Mouse (Mus musculus) stomach, postnatal 0 days (tissue): ENCODE measurements around the gene Mapt. TPM values are rescaled to one million over a fixed set of nuclear protein-coding genes. Genes with fewer than 3 reads are reported as not detected.
A peak's percentile ranks its signal among the peaks of the same experiment; 100 is the strongest.

Source experiments
- ATAC-seq: fragments of 200-750 bp; cut with Nextera tagmentation; 2 replicates; pipeline ENCODE4 v1.8.0; 2017; ENCODE audit not compliant: low FRiP score, low TSS enrichment
- DNase-seq: peaks from one replicate; pipeline ENCODE4 v3.0.0-alpha.2; 2016; ENCODE audit warnings: low spot score
- H3K27ac ChIP-seq: fragments of 300-500 bp; sonication (generic); replicated peaks from 2 replicates; pipeline ENCODE4 v1.5.1; 2014; ENCODE audit warnings: mild to moderate bottlenecking, control low read depth
- H3K27me3 ChIP-seq: fragments of 300-500 bp; sonication (generic); 2 replicates; pipeline ENCODE4 v1.6.1; 2014; ENCODE audit warnings: low read length; ENCODE audit not compliant: control insufficient read depth, insufficient read depth
- H3K36me3 ChIP-seq: fragments of 300-500 bp; sonication (generic); 2 replicates; pipeline ENCODE4 v1.6.1; 2014; ENCODE audit warnings: low read length, mixed read lengths; ENCODE audit not compliant: control insufficient read depth, insufficient read depth
- H3K4me1 ChIP-seq: fragments of 300-500 bp; sonication (generic); replicated peaks from 2 replicates; pipeline ENCODE4 v1.6.1; 2014; ENCODE audit warnings: antibody characterized with exemption; ENCODE audit not compliant: control insufficient read depth, insufficient read depth
- H3K4me2 ChIP-seq: fragments of 300-500 bp; sonication (generic); replicated peaks from 2 replicates; pipeline ENCODE4 v1.6.1; 2014; ENCODE audit warnings: low read depth, mild to moderate bottlenecking, control low read depth, moderate library complexity
- H3K4me3 ChIP-seq: fragments of 300-500 bp; sonication (generic); 2 replicates; pipeline ENCODE4 v1.5.1; 2014; ENCODE audit warnings: low read depth, low read length, control low read depth
- H3K9ac ChIP-seq: fragments of 300-500 bp; sonication (generic); 2 replicates; pipeline ENCODE4 v1.6.1; 2014; ENCODE audit warnings: mild to moderate bottlenecking, low read length, control low read depth, mixed read lengths
- H3K9me3 ChIP-seq: fragments of 300-500 bp; sonication (generic); 2 replicates; pipeline ENCODE4 v1.6.1; 2016; ENCODE audit warnings: low read length; ENCODE audit not compliant: control insufficient read depth
- CTCF ChIP-seq: IDR thresholded peaks from 2 replicates; pipeline ENCODE4 v1.5.1; 2016; ENCODE audit warnings: antibody characterized with exemption, low read depth, mild to moderate bottlenecking, moderate library complexity
- EP300 ChIP-seq: optimal IDR thresholded peaks from 2 replicates; pipeline ENCODE3; 2016; ENCODE audit warnings: antibody characterized with exemption
- WGBS: fragments of 180-500 bp; shearing (Covaris S2); extraction: QIAGEN DNeasy Blood & Tissue Kit; methylation state at CpG from one replicate; pipeline ENCODE4 v1.1.7; 2014; 5-methylcytosine and 5-hydroxymethylcytosine counted together
- polyA plus RNA-seq: library from polyadenylated mRNA; unstranded; fragments of >200 nt; fragmentation: Nextera tagmentation; extraction: Ambion mirVana; gene quantifications from 2 replicates; pipeline ENCODE4 v1.2.1, GENCODE M21; 2015

Mapt gene
- polyA plus RNA-seq, 1 experiment from 2014 or later, result 8.2 TPM

DNA sequence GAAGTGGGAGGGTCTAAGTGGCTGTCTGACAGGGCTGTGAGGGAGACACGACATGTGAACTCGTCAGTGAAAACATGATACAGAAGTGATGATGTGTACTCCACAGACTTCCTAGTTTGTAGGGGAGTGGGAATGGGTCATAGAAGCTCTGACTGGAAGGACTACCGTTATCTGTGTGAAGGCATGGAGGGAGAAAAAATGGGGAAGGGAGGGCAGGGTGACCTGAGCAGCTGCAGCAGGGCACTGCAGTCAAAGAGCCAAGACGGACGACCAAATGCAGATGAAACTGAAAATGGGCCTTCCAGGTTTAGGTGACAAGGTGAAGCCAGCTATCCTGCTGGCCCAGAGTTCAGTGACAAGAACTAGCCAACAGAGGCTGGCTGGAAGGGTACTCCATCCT, 102.9 kb downstream of the Mapt start:
- H3K9me3 ChIP-seq, result no peaks in the 10 kb centered on the region
- H3K4me2 ChIP-seq, result no peak overlapping the region
- H3K36me3 ChIP-seq, result peaks cover 29% of the 10 kb centered on the region
- no peaks in the 10 kb centered on the region for H3K4me1 ChIP-seq
- ATAC-seq (no peak), DNase-seq (no peak)
- H3K9ac ChIP-seq, result no peak overlapping the region
- 67% methylated on average over 5 of the region's 5 CpGs for WGBS
- no peaks in the 10 kb centered on the region for H3K27me3 ChIP-seq
- no peak overlapping the region for H3K27ac ChIP-seq
- no peak for TF ChIP-seq EP300
- TF ChIP-seq CTCF, result no peak
- H3K4me3 ChIP-seq, result no peak overlapping the region

DNA sequence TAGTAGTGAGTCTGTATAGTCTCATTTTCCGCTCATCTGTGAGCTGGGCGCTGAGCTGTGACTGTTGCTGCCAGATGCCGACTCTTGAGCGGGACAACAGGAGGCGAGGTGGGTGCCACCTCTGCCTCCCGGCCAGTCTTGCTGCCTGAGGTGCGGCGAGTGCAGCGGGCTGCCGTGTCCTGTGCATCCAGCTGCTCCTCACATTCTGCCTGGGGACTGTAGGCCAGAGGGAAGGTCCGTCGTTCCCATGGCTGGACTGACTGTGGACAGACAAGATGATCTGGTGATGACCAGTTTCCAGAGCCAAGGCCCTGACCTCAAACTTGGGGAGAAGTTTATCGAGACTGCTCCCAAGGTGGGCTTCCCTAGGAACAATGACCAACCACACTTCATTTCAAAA, 103.8 kb downstream of the Mapt start:
- H3K27ac ChIP-seq, result no peak overlapping the region
- H3K4me1 ChIP-seq, result no peaks in the 10 kb centered on the region
- no peaks in the 10 kb centered on the region for H3K9me3 ChIP-seq
- no peaks in the 10 kb centered on the region for H3K27me3 ChIP-seq
- H3K4me3 ChIP-seq, result no peak overlapping the region
- no peak overlapping the region for H3K9ac ChIP-seq
- no peak for DNase-seq
- no peak for TF ChIP-seq CTCF
- no peak for TF ChIP-seq EP300
- peaks cover 29% of the 10 kb centered on the region for H3K36me3 ChIP-seq
- 86% methylated on average over 13 of the region's 13 CpGs for WGBS
- ATAC-seq, result no peak
- no peak overlapping the region for H3K4me2 ChIP-seq

DNA sequence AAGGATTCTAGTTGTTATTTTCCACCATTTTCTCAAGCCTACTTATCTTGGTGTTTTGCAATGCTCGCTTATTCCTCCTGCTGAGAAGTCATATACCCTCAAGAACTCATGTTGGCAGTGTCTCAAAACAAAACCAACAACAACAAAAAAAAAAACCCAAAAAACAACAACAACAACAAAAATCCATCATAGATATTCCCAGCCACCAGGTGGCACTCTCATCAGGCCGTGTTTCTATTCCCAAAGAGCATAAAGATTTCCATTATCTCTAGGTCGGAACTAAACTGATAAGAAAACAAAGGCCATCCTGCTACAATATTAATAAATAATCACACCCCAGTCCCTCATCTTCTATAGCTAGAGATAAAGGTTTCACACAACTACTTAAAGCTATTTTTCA, 115.7 kb downstream of the Mapt start:
- H3K9me3 ChIP-seq, result no peaks in the 10 kb centered on the region
- no peak overlapping the region for H3K4me3 ChIP-seq
- no peak overlapping the region for H3K27ac ChIP-seq
- 62% methylated on average over 3 of the region's 3 CpGs for WGBS
- no peak for TF ChIP-seq EP300
- TF ChIP-seq CTCF, result peak; percentile 73
- H3K4me2 ChIP-seq, result no peak overlapping the region
- no peaks in the 10 kb centered on the region for H3K27me3 ChIP-seq
- H3K36me3 ChIP-seq, result peaks cover 29% of the 10 kb centered on the region
- no peak for ATAC-seq
- no peak for DNase-seq
- H3K9ac ChIP-seq, result no peak overlapping the region
- H3K4me1 ChIP-seq, result no peaks in the 10 kb centered on the region

DNA sequence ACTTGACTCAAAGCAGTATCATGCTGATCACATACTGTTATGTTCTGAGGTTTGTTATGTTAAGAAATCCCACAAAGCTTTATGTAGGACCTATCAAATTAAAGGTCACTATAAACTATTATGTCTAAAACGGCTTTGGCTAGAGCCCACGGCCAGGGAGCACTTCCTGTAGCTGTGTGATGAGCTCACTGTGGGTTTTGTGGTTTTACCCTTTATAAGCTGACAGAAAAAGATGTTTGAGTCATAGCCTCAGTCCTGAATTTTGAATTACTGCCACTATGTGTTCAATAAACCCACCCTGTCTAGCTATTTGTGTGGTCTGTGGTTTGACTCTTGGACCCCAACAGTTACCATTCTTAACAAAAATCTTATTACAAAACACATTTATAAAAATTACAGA, 130.6 kb downstream of the Mapt start:
- no peaks in the 10 kb centered on the region for H3K36me3 ChIP-seq
- H3K9ac ChIP-seq, result no peak overlapping the region
- H3K9me3 ChIP-seq, result no peaks in the 10 kb centered on the region
- 21% methylated on average over 2 of the region's 2 CpGs for WGBS
- H3K4me2 ChIP-seq, result no peak overlapping the region
- H3K4me1 ChIP-seq, result no peaks in the 10 kb centered on the region
- DNase-seq (no peak), ATAC-seq (no peak)
- TF ChIP-seq EP300, result no peak
- TF ChIP-seq CTCF, result no peak
- no peaks in the 10 kb centered on the region for H3K27me3 ChIP-seq
- H3K27ac ChIP-seq, result no peak overlapping the region
- H3K4me3 ChIP-seq, result no peak overlapping the region

DNA sequence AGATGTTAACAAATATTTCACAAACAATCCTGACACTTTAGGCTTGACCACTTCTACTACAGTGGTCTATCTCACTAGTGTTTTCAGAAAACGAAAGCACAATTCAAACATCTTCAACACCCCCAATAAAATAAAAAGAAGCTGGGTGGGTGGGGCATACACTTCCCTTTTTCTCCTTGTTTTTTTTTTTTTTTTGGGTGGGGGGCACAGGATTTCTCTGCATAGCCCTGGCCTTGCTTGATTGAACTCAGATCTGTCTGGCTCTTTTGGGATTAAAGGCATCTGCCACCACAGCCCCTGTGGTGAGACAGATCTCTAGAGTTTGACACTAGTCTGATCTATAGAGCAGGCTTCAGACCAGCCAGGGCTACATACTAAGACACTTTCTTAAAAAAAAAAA, 131.5 kb downstream of the Mapt start:
- Histone ChIP-seq H3K9me3 (no peaks in the 10 kb centered on the region), H3K4me3 (no peak overlapping the region), H3K9ac (no peak overlapping the region), H3K4me2 (no peak overlapping the region), H3K36me3 (no peaks in the 10 kb centered on the region), H3K4me1 (no peaks in the 10 kb centered on the region), H3K27ac (no peak overlapping the region), H3K27me3 (no peaks in the 10 kb centered on the region)
- DNase-seq, result no peak
- 84% methylated on average over 1 of the region's 1 CpGs for WGBS
- no peak for ATAC-seq
- no peak for TF ChIP-seq EP300
- no peak for TF ChIP-seq CTCF

DNA sequence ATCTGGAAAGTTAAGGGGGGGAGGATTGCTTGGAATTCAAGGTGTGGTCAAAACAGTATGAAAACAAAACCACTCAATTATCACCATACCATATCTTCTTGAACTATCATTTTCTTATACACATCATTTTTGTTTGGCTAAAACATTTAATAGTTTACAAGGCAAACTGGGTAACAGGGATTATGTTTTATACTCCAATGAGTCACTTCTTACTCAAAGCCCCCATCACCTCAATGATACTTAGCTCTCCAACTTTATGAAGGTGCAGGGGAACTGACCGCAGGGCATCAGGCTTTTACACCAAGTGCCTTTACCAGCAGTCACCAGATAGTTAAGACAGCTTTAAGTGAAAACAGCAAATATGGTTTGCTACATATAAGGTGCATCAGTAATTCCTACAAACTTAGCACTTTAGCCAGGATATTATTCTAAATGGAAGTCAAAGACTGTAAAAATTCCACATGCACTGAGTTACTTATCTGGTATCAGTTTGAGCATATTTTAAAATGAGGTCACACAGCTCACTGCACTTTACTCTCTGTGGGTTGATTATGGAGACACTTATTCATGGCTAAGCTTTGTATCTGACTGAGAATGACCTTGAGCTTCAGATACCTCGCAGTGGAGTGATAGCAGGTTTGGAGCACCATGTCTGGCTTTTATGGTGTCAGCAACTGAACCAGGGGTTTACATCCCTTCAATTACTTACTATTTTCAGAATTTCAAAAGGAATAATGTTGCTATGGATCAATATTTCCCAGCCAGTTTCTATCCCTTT, 132.8 kb downstream of the Mapt start:
- Histone ChIP-seq H3K4me1 (no peaks in the 10 kb centered on the region), H3K36me3 (no peaks in the 10 kb centered on the region), H3K9ac (no peak overlapping the region), H3K27me3 (no peaks in the 10 kb centered on the region), H3K4me2 (no peak overlapping the region), H3K4me3 (no peak overlapping the region), H3K27ac (no peak overlapping the region), H3K9me3 (no peaks in the 10 kb centered on the region)
- no peak for DNase-seq
- WGBS, result 84% methylated on average over 2 of the region's 2 CpGs
- no peak for TF ChIP-seq CTCF
- no peak for TF ChIP-seq EP300
- no peak for ATAC-seq
